Mouse (Mus musculus): ENCODE measurements around the gene Shisa3. TPM values are rescaled to one million over a fixed set of nuclear protein-coding genes. Genes with fewer than 3 reads are reported as not detected.

Shisa3 gene
- polyA plus RNA-seq, 1 experiment from 2014 or later = 0.39 TPM

- Histone ChIP-seq H3K27ac (no peak overlapping the region), H3K9ac (no peak overlapping the region), H3K4me3 (no peak overlapping the region), H3K27me3 (no peaks in the 10 kb centered on the region), H3K4me1 (no peaks in the 10 kb centered on the region), H3K36me3 (ENCODE audit: poor library complexity, severe bottlenecking) (peaks cover 13% of the 10 kb centered on the region; the same call in 1 of the 2 replicates), H3K4me2 (no peak overlapping the region), H3K9me3 (replicated peaks) (no peaks in the 10 kb centered on the region)
- no peak for ATAC-seq
- WGBS = 92% methylated on average over 8 of the region's 8 CpGs
Observed at GRCm38 (mm10) chr5:67640596-67641312, 33.1 kb downstream of the Shisa3 start.

GRCm38 (mm10) chr5:67641406-67642120, 33.9 kb downstream of the Shisa3 start:
- H3K27ac ChIP-seq = no peak overlapping the region
- H3K4me3 ChIP-seq = no peak overlapping the region
- H3K36me3 ChIP-seq (ENCODE audit: poor library complexity, severe bottlenecking) = peaks cover 16% of the 10 kb centered on the region; the same call in 1 of the 2 replicates
- H3K27me3 ChIP-seq = no peaks in the 10 kb centered on the region
- no peaks in the 10 kb centered on the region for H3K9me3 ChIP-seq (replicated peaks)
- H3K9ac ChIP-seq = no peak overlapping the region
- no peak overlapping the region for H3K4me2 ChIP-seq
- 87% methylated on average over 8 of the region's 8 CpGs for WGBS
- no peaks in the 10 kb centered on the region for H3K4me1 ChIP-seq
- ATAC-seq = no peak

GRCm38 (mm10) chr5:67643537-67644255, 36.0 kb downstream of the Shisa3 start:
- no peaks in the 10 kb centered on the region for H3K4me1 ChIP-seq
- H3K4me2 ChIP-seq = no peak overlapping the region
- H3K36me3 ChIP-seq (ENCODE audit: poor library complexity, severe bottlenecking) = peaks cover 26% of the 10 kb centered on the region; the same call in 1 of the 2 replicates
- no peaks in the 10 kb centered on the region for H3K27me3 ChIP-seq
- ATAC-seq = no peak
- H3K27ac ChIP-seq = no peak overlapping the region
- H3K4me3 ChIP-seq = no peak overlapping the region
- H3K9me3 ChIP-seq (replicated peaks) = no peaks in the 10 kb centered on the region
- no peak overlapping the region for H3K9ac ChIP-seq
- 90% methylated on average over 5 of the region's 5 CpGs for WGBS

GRCm38 (mm10) chr5:67646756-67647529, 39.3 kb downstream of the Shisa3 start:
- no peak for ATAC-seq
- WGBS = 94% methylated on average over 20 of the region's 20 CpGs
- H3K27me3 ChIP-seq = no peaks in the 10 kb centered on the region

GRCm38 (mm10) chr5:67647568-67647967, 39.9 kb downstream of the Shisa3 start:
- Histone ChIP-seq H3K27ac (no peak overlapping the region), H3K9ac (no peak overlapping the region), H3K4me1 (no peaks in the 10 kb centered on the region), H3K36me3 (ENCODE audit: poor library complexity, severe bottlenecking) (peaks cover 34% of the 10 kb centered on the region; the same call in 1 of the 2 replicates), H3K9me3 (replicated peaks) (no peaks in the 10 kb centered on the region), H3K27me3 (no peaks in the 10 kb centered on the region), H3K4me2 (no peak overlapping the region), H3K4me3 (no peak overlapping the region)
- 81% methylated on average over 21 of the region's 21 CpGs for WGBS
- no peak for ATAC-seq

More at GRCm38 (mm10) chr5:67646756-67647529, 39.3 kb downstream of the Shisa3 start:
- Histone ChIP-seq H3K4me3 (no peak overlapping the region), H3K36me3 (ENCODE audit: poor library complexity, severe bottlenecking) (peaks cover 34% of the 10 kb centered on the region; the same call in 1 of the 2 replicates), H3K27ac (no peak overlapping the region), H3K4me1 (no peaks in the 10 kb centered on the region), H3K4me2 (no peak overlapping the region), H3K9ac (no peak overlapping the region), H3K9me3 (replicated peaks) (no peaks in the 10 kb centered on the region)

- ATAC-seq = no peak
- H3K9ac ChIP-seq = no peak overlapping the region
- H3K27ac ChIP-seq = no peak overlapping the region
- H3K4me3 ChIP-seq = no peak overlapping the region
- 89% methylated on average over 4 of the region's 4 CpGs for WGBS
- H3K4me2 ChIP-seq = no peak overlapping the region
- H3K36me3 ChIP-seq (ENCODE audit: poor library complexity, severe bottlenecking) = peaks cover 30% of the 10 kb centered on the region; the same call in 1 of the 2 replicates
- no peaks in the 10 kb centered on the region for H3K4me1 ChIP-seq
- H3K27me3 ChIP-seq = no peaks in the 10 kb centered on the region
- H3K9me3 ChIP-seq (replicated peaks) = 0 out of 2 replicates have a peak, but pooled peaks cover under 1% of the 10 kb centered on the region
Observed at GRCm38 (mm10) chr5:67649156-67649555, 41.5 kb downstream of the Shisa3 start.

- Histone ChIP-seq H3K9me3 (replicated peaks) (0 out of 2 replicates have a peak, but pooled peaks cover 2% of the 10 kb centered on the region), H3K27ac (no peak overlapping the region), H3K4me2 (no peak overlapping the region), H3K9ac (no peak overlapping the region), H3K27me3 (no peaks in the 10 kb centered on the region), H3K36me3 (ENCODE audit: poor library complexity, severe bottlenecking) (peaks cover 30% of the 10 kb centered on the region; the same call in 1 of the 2 replicates), H3K4me1 (no peaks in the 10 kb centered on the region), H3K4me3 (no peak overlapping the region)
- ATAC-seq = no peak
- 94% methylated on average over 5 of the region's 5 CpGs for WGBS
Observed at GRCm38 (mm10) chr5:67650021-67650420, 42.3 kb downstream of the Shisa3 start.

- H3K27me3 ChIP-seq = no peaks in the 10 kb centered on the region
- 0 out of 2 replicates have a peak, but pooled peaks cover 2% of the 10 kb centered on the region for H3K9me3 ChIP-seq (replicated peaks)
- peaks cover 24% of the 10 kb centered on the region; the same call in 1 of the 2 replicates for H3K36me3 ChIP-seq (ENCODE audit: poor library complexity, severe bottlenecking)
- no peak overlapping the region for H3K9ac ChIP-seq
- H3K4me2 ChIP-seq = no peak overlapping the region
- 91% methylated on average over 4 of the region's 4 CpGs for WGBS
- no peak overlapping the region for H3K27ac ChIP-seq
- no peak overlapping the region for H3K4me3 ChIP-seq
- ATAC-seq = no peak
- peaks cover 14% of the 10 kb centered on the region for H3K4me1 ChIP-seq
Observed at GRCm38 (mm10) chr5:67652468-67652867, 44.8 kb downstream of the Shisa3 start.

GRCm38 (mm10) chr5:67653543-67653942, 45.9 kb downstream of the Shisa3 start:
- no peak overlapping the region for H3K4me2 ChIP-seq
- H3K27me3 ChIP-seq = no peaks in the 10 kb centered on the region
- WGBS = 93% methylated on average over 3 of the region's 3 CpGs

GRCm38 (mm10) chr5:67654572-67654971, 46.9 kb downstream of the Shisa3 start:
- H3K4me1 ChIP-seq = peaks cover 15% of the 10 kb centered on the region
- H3K9ac ChIP-seq = no peak overlapping the region
- 0 out of 2 replicates have a peak, but pooled peaks cover 11% of the 10 kb centered on the region for H3K36me3 ChIP-seq (ENCODE audit: poor library complexity, severe bottlenecking)
- H3K27ac ChIP-seq = no peak overlapping the region
- no peak overlapping the region for H3K4me2 ChIP-seq
- ATAC-seq = no peak
- no peaks in the 10 kb centered on the region for H3K27me3 ChIP-seq
- 69% methylated on average over 5 of the region's 5 CpGs for WGBS
- no peak overlapping the region for H3K4me3 ChIP-seq
- 0 out of 2 replicates have a peak, but pooled peaks cover 2% of the 10 kb centered on the region for H3K9me3 ChIP-seq (replicated peaks)

More at GRCm38 (mm10) chr5:67653543-67653942, 45.9 kb downstream of the Shisa3 start:
- Histone ChIP-seq H3K27ac (no peak overlapping the region), H3K9me3 (replicated peaks) (0 out of 2 replicates have a peak, but pooled peaks cover 2% of the 10 kb centered on the region), H3K4me1 (peaks cover 15% of the 10 kb centered on the region), H3K4me3 (no peak overlapping the region), H3K9ac (no peak overlapping the region), H3K36me3 (ENCODE audit: poor library complexity, severe bottlenecking) (peaks cover 16% of the 10 kb centered on the region; the same call in 1 of the 2 replicates)
- no peak for ATAC-seq

Data from forebrain, embryonic 13.5 days (tissue).